In the genomic region with DNA sequence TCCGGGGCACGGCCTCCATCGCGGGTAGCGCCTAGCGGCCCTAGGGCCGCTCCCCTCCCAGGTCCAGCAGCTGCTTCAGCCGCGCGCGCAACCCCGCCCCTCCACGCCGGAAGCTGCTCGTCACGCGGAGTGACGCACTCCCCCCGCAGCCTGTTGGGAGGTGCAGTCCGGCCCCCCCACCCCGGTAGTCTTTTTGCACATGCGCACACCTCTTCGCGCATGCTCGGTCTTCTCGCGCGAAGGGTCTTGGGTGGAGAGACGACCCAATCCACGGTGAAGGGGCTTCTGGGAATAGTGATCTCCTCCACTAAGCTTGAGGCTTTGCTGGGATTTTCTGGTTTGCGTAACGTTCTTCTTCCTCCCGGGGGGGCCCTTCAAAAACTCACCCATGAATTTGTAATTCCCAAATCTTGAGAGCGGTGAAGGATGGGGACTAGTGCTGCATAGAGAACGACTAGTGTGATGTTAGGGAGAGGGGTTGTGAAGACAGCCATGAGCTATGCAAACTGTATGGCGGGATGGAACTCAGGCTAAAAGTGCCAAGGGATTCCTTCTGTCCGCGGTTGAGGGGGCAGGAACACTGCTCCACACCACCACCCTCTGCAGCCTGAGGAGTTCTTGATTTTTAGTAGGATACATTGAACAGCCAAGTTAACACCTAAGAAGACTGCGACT, we compare ENCODE assay signal across 8 mouse cellular contexts. TPM values are rescaled to one million over a fixed set of nuclear protein-coding genes. Genes with fewer than 3 reads are reported as not detected.
DNase-seq lines count a peak whose midpoint lies in the region; ATAC-seq lines count a peak whose summit lies in the region.

A gene (minus strand): TSS at position 115 of the 675 bp plus-strand sequence.

- no peaks in the 10 kb centered on the region for H3K36me3 ChIP-seq in hindbrain, embryonic 11.5 days (ENCODE audit: control insufficient read depth, insufficient read depth, low read length)

- peak within 1 kb of the TSS; percentile 88 for H3K9ac ChIP-seq in hindbrain, embryonic 11.5 days (ENCODE audit: low read depth, low read length)

- peak; percentile 95 for ATAC-seq in hindbrain, embryonic 11.5 days (ENCODE audit: low FRiP score)

- H3K4me3 ChIP-seq in hindbrain, embryonic 11.5 days (ENCODE audit: low read depth, low read length) = peak within 1 kb of the TSS; percentile 92

- peak; percentile 99 for DNase-seq in Muller cell, postnatal 12 days (ENCODE audit: inconsistent ontology term)
- peak; percentile 95 for DNase-seq in cerebellum, adult 9-11 months
- peak; percentile 88 to 95 for DNase-seq in frontal cortex, adult 2 months (ENCODE audit: extremely low spot score in 1 of 2, low spot score in 1 of 2)
- DNase-seq in hindbrain, embryonic 11.5 days (ENCODE audit: low spot score) = peak; percentile 98
- DNase-seq in layer of hippocampus, postnatal 10 days (ENCODE audit: low spot score in 2 of 2) = peak; percentile 92 to 95
- DNase-seq in lung, postnatal 10 days = peak; percentile 97
- DNase-seq in ovary, postnatal 36 days (ENCODE audit: low spot score) = peak; percentile 95
- DNase-seq in thymus, postnatal 25 days = peak; percentile 92

- 2% methylated on average over 38 of the region's 39 CpGs for WGBS in hindbrain, embryonic 11.5 days

- H3K4me1 ChIP-seq in hindbrain, embryonic 11.5 days (replicated peaks; ENCODE audit: control insufficient read depth, insufficient read depth, low read length) = 0 out of 2 replicates have a peak, but pooled peaks cover 2% of the 10 kb centered on the region

- H3K9me3 ChIP-seq in hindbrain, embryonic 11.5 days (ENCODE audit: control insufficient read depth, low read length) = no peaks in the 10 kb centered on the region

- H3K27ac ChIP-seq in hindbrain, embryonic 11.5 days (ENCODE audit: low read depth, low read length) = peak within 1 kb of the TSS; percentile 70; the same call in 1 of the 2 replicates

- H3K4me2 ChIP-seq in hindbrain, embryonic 11.5 days (replicated peaks; ENCODE audit: low read depth, low read length) = peak within 1 kb of the TSS; percentile 92

- no peaks in the 10 kb centered on the region for H3K27me3 ChIP-seq in hindbrain, embryonic 11.5 days (ENCODE audit: control insufficient read depth, insufficient read depth, low read length)

RNA-seq across cellular contexts. Expression of the gene that starts here (rescaled TPM):
- 44.4 and 45.4 TPM in 2 replicates for polyA plus RNA-seq in frontal cortex, adult 2 months (2012; rRNA removed)
- polyA plus RNA-seq in hindbrain, embryonic 11.5 days (2014; fragmentation: Nextera tagmentation; extraction: Ambion mirVana) = 15.3 and 18.5 TPM in 2 replicates
- total RNA-seq in layer of hippocampus, postnatal 10 days (2021) = 10 to 100 TPM; 49.9 to 57.0 TPM

Comparison
In these comparisons a context has a peak if more than half of its experiments do, and no peak if none do; other contexts are left out.
1. Peak in every context shown above with its lines: DNase-seq, ATAC-seq, H3K4me3 ChIP-seq and H3K27ac ChIP-seq.